Mouse (Mus musculus) embryonic stem cell, embryonic (primary cell): ENCODE data around the gene Elp5.

Experiments used
- CTCF ChIA-PET, 4 experiments: fragments of 300-600 bp in 2 of 4; fragments of 350-600 bp in 2 of 4; sonication (Branson Sonifier 250); formaldehyde crosslinking; loops; one replicate each; lab custom pipeline; 2022; ENCODE audit warnings: inconsistent platforms in 2 of 4; lab: Charles Lee
- POLR2A ChIA-PET, 4 experiments: fragments of 300-600 bp in 2 of 4; fragments of 350-600 bp in 2 of 4; sonication (Branson Sonifier 250); formaldehyde crosslinking; loops; one replicate each; lab custom pipeline; 2022; ENCODE audit warnings: antibody characterized with exemption in 4 of 4, inconsistent platforms in 1 of 4; lab: Charles Lee

Elp5 gene

GRCm38 (mm10) chr11:69966006-69966859 lies 16.1 kb downstream of the Elp5 start:
- POLR2A ChIA-PET = interaction anchor here in 3 of 4 experiments (0.5 to 9.1 kb wide), 33 partner anchors 10 to 681 kb away, joined by 3 to 62 read pairs (median 5); partner anchors contain the start of genes Ctdnep1 (in 3 of the 3), Eif5a (in 2 of the 3), Elp5 (in 2 of the 3) and Gabarap (in 2 of the 3)
- CTCF ChIA-PET = interaction anchor here in 3 of 4 experiments (0.5 to 4.8 kb wide), 12 partner anchors 14 to 247 kb away, joined by 3 to 30 read pairs (median 5); partner anchors contain the start of genes Ybx2 (in 2 of the 3), Slc16a11 (in 1 of the 3) and Slc2a4 (in 1 of the 3)

GRCm38 (mm10) chr11:69965271-69966005 lies 16.9 kb downstream of the Elp5 start:
- ChIA-PET CTCF (interaction anchor here (0.5 to 4.8 kb wide), 16 partner anchors 13 to 249 kb away, joined by 3 to 30 read pairs (median 4); partner anchors contain the start of genes Ybx2 (in 2 of the 4), Slc16a11 (in 1 of the 4) and Slc2a4 (in 1 of the 4)), POLR2A (interaction anchor here (0.8 to 9.1 kb wide), 34 partner anchors 10 to 681 kb away, joined by 3 to 62 read pairs (median 5); partner anchors contain the start of genes Ctdnep1 (in 3 of the 4), Eif5a (in 2 of the 4), Elp5 (in 2 of the 4) and Slc2a4 (in 2 of the 4))

GRCm38 (mm10) chr11:69964650-69965270 lies 17.6 kb downstream of the Elp5 start, which contains the start of gene Cldn7:
Gene Cldn7, plus strand, starts transcription at chr11:69964779.
- CTCF ChIA-PET = interaction anchor here (0.5 to 4.8 kb wide), 17 partner anchors 12 to 1214 kb away, joined by 3 to 30 read pairs (median 4); partner anchors contain the start of genes Ybx2 (in 2 of the 4) and Slc2a4 (in 1 of the 4)
- POLR2A ChIA-PET = interaction anchor here (0.7 to 9.1 kb wide), 37 partner anchors 9 to 682 kb away, joined by 3 to 62 read pairs (median 4); partner anchors contain the start of genes Ctdnep1 (in 3 of the 4), Eif5a (in 2 of the 4), Elp5 (in 2 of the 4) and Slc2a4 (in 2 of the 4)

- POLR2A ChIA-PET = interaction anchor here in 2 of 4 experiments (0.7 to 4.0 kb wide), 4 partner anchors 14 to 238 kb away, joined by 3 to 13 read pairs (median 4); partner anchors contain the start of gene Slc2a4 (in 1 of the 2)
- CTCF ChIA-PET = interaction anchor here in 2 of 4 experiments (0.7 to 2.1 kb wide), 2 partner anchors 25 to 28 kb away, joined by 3 to 7 read pairs; no protein-coding TSS in a partner anchor
These were observed 20.5 kb downstream of the Elp5 start for GRCm38 (mm10) chr11:69961841-69962240.

- CTCF ChIA-PET = interaction anchor here (0.5 to 3.2 kb wide), 10 partner anchors 12 to 896 kb away, joined by 3 to 22 read pairs (median 5); partner anchors contain the start of gene Slc2a4 (in 2 of the 4)
- POLR2A ChIA-PET = interaction anchor here in 3 of 4 experiments (0.7 to 4.0 kb wide), 7 partner anchors 10 to 239 kb away, joined by 3 to 13 read pairs (median 3); partner anchors contain the start of genes Acap1 (in 1 of the 3), Ctdnep1 (in 1 of the 3) and Slc2a4 (in 1 of the 3)
These were observed 21.7 kb downstream of the Elp5 start for GRCm38 (mm10) chr11:69960616-69961015.

GRCm38 (mm10) chr11:69956218-69956617 lies 26.1 kb downstream of the Elp5 start:
- ChIA-PET POLR2A (interaction anchor here in 3 of 4 experiments (0.7 to 1.4 kb wide), 6 partner anchors 9 to 40 kb away, joined by 3 to 8 read pairs (median 3); partner anchors contain the start of gene Cldn7 (in 1 of the 3)), CTCF (interaction anchor here in 2 of 4 experiments (1.1 kb wide), 2 partner anchors 11 to 49 kb away, joined by 3 to 4 read pairs; no protein-coding TSS in a partner anchor)

- ChIA-PET CTCF (interaction anchor here (0.6 to 1.1 kb wide), 6 partner anchors 10 to 267 kb away, joined by 3 to 6 read pairs (median 4); no protein-coding TSS in a partner anchor), POLR2A (interaction anchor here in 3 of 4 experiments (0.6 to 1.6 kb wide), 10 partner anchors 9 to 39 kb away, joined by 3 to 8 read pairs (median 3); partner anchors contain the start of gene Cldn7 (in 2 of the 3))
These were observed 26.7 kb downstream of the Elp5 start for GRCm38 (mm10) chr11:69955618-69956017.

GRCm38 (mm10) chr11:69953267-69953915 lies 28.9 kb downstream of the Elp5 start:
- ChIA-PET CTCF (interaction anchor here (0.6 to 10.3 kb wide), 6 partner anchors 11 to 249 kb away, joined by 3 to 378 read pairs (median 7); partner anchors contain the start of genes Ybx2 (in 2 of the 4) and Cldn7 (in 1 of the 4)), POLR2A (interaction anchor here in 3 of 4 experiments (0.8 to 1.8 kb wide), 8 partner anchors 13 to 154 kb away, joined by 3 to 5 read pairs (median 3); partner anchors contain the start of genes Ctdnep1 (in 1 of the 3), Gps2 (in 1 of the 3) and Ybx2 (in 1 of the 3))

- ChIA-PET POLR2A (interaction anchor here in 3 of 4 experiments (0.9 to 9.5 kb wide), 6 partner anchors 16 to 153 kb away, joined by 3 to 245 read pairs (median 3); partner anchors contain the start of genes Ybx2 (in 2 of the 3) and Ctdnep1 (in 1 of the 3)), CTCF (interaction anchor here (0.6 to 10.3 kb wide), 12 partner anchors 13 to 250 kb away, joined by 3 to 378 read pairs (median 4); partner anchors contain the start of gene Ybx2 (in 2 of the 4))
These were observed 30.0 kb downstream of the Elp5 start for GRCm38 (mm10) chr11:69952274-69952673.

- ChIA-PET POLR2A (interaction anchor here in 3 of 4 experiments (0.5 to 9.5 kb wide), 12 partner anchors 10 to 289 kb away, joined by 3 to 245 read pairs (median 4); partner anchors contain the start of genes Eif5a (in 2 of the 3), Ybx2 (in 2 of the 3), Gm21988 (in 1 of the 3) and Rnasek (in 1 of the 3)), CTCF (interaction anchor here (0.5 to 10.3 kb wide), 30 partner anchors 8 to 871 kb away, joined by 3 to 378 read pairs (median 4); partner anchors contain the start of genes Tmem95 (in 2 of the 4), Ybx2 (in 2 of the 4), Arrb2 (in 1 of the 4) and Cldn7 (in 1 of the 4))
These were observed 31.4 kb downstream of the Elp5 start for GRCm38 (mm10) chr11:69950807-69951459.

GRCm38 (mm10) chr11:69948763-69949150 lies 33.6 kb downstream of the Elp5 start:
- ChIA-PET CTCF (interaction anchor here (0.5 to 10.3 kb wide), 121 partner anchors 9 to 698 kb away, joined by 3 to 378 read pairs (median 4); partner anchors contain the start of genes Ybx2 (in 4 of the 4), Eif5a (in 3 of the 4), Tmem95 (in 3 of the 4) and Cldn7 (in 2 of the 4)), POLR2A (interaction anchor here (0.7 to 19.7 kb wide), 67 partner anchors 10 to 369 kb away, joined by 3 to 350 read pairs (median 5); partner anchors contain the start of genes Ctdnep1 (in 3 of the 4), Eif5a (in 3 of the 4), Elp5 (in 3 of the 4) and Ybx2 (in 3 of the 4))

GRCm38 (mm10) chr11:69948066-69948762 lies 34.1 kb downstream of the Elp5 start, which contains the start of gene Slc2a4:
Gene Slc2a4, minus strand, starts transcription at chr11:69948188.
- POLR2A ChIA-PET = interaction anchor here (0.5 to 19.7 kb wide), 80 partner anchors 10 to 368 kb away, joined by 3 to 350 read pairs (median 5); partner anchors contain the start of genes Ctdnep1 (in 3 of the 4), Eif5a (in 3 of the 4), Elp5 (in 3 of the 4) and Tmem95 (in 3 of the 4)
- CTCF ChIA-PET = interaction anchor here (0.5 to 10.3 kb wide), 117 partner anchors 8 to 699 kb away, joined by 3 to 378 read pairs (median 4); partner anchors contain the start of genes Ybx2 (in 4 of the 4), Eif5a (in 3 of the 4), Tmem95 (in 3 of the 4) and Cldn7 (in 2 of the 4)
